Comparison of ENCODE assay signal across 19 mouse cellular contexts in genomic region chrX:73363291-73363690, GRCm38 (mm10). TPM values are rescaled to one million over a fixed set of nuclear protein-coding genes. Genes with fewer than 3 reads are reported as not detected.
"Had no signal": no experiment of that assay in that cellular context is flagged by ENCODE, and none has a peak within 500 bp of the region (broad histone marks: within the 10 kb centered on the region; RNA-seq: fewer than 3 reads in every experiment).

No protein-coding gene starts in this region.

- ATAC-seq: liver, embryonic 12.5 days had no signal

- DNase-seq: kidney, adult 8-10 months; kidney, postnatal 10 days; kidney, postnatal 36 days; liver; lung, adult 18-20 months; lung, postnatal 10 days; midbrain, embryonic 14.5 days; retina, postnatal 1 day; right cerebral cortex, postnatal 25 days; spleen, adult 18-20 months; thymus, adult 18-20 months; thymus, postnatal 36 days had no signal

RNA-seq across cellular contexts. Expression of gene Gm45015, which starts 26.7 kb away (rescaled TPM):
- total RNA-seq: layer of hippocampus, adult 8-10 months; layer of hippocampus, postnatal 14 days; left cerebral cortex, adult 8-10 months; left cerebral cortex, postnatal 25 days; megakaryocyte-erythroid progenitor cell, adult 5-6 weeks; midbrain, postnatal 0 days had no signal

RNA-seq across cellular contexts. Expression of gene Gm18336, which starts 35.2 kb away (rescaled TPM):
- total RNA-seq: layer of hippocampus, adult 8-10 months; layer of hippocampus, postnatal 14 days; megakaryocyte-erythroid progenitor cell, adult 5-6 weeks; midbrain, postnatal 0 days had no signal
